Mouse (Mus musculus): ENCODE data around the gene Nono. TPM values are rescaled to one million over a fixed set of nuclear protein-coding genes. Genes with fewer than 3 reads are reported as not detected.
A peak's percentile ranks its signal among the peaks of the same experiment; 100 is the strongest.

Gene Nono
- polyA plus RNA-seq, 1 experiment: 117 TPM

- 0 out of 2 replicates have a peak overlapping the region, but pooled peaks have one; percentile 86 for H3K27ac ChIP-seq (ENCODE audit: insufficient read depth, low read length)
- peak; percentile 70 for TF ChIP-seq POLR2A (IDR thresholded peaks at IDR 0.05; ENCODE audit: extremely low read depth, insufficient read depth, low read length)
- no peak for TF ChIP-seq CTCF (IDR thresholded peaks at IDR 0.05; ENCODE audit: extremely low read depth, insufficient read depth, low read length)
Observed at GRCm38 (mm10) chrX:101419725-101420699, 9.1 kb upstream of the Nono start.

DNA sequence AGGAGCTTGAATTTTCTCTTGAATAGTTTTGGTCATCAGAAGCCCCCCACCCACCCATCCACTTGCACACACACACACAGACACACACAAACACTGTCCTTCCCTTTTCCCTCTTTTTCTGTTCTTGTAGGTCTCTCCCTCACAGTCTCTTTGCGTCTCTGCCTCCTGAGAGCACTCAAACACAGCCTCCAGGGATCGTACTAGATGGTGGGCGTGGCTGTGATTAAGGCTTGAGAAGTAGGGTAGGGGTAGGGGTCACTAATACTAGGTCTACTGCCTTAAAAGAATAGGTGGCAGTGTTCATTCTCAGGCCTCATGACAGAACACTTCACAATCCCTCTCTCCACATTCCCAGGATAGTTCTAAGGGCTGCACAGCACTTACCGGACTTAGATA lies 8.4 kb upstream of the Nono start, which contains the start of gene Zmym3:
Zmym3 (minus strand) TSS at position 150 of the 396 bp plus-strand sequence.
- no peak for TF ChIP-seq POLR2A (IDR thresholded peaks at IDR 0.05; ENCODE audit: extremely low read depth, insufficient read depth, low read length)
- TF ChIP-seq CTCF (IDR thresholded peaks at IDR 0.05; ENCODE audit: extremely low read depth, insufficient read depth, low read length): no peak
- Histone ChIP-seq H3K27ac (ENCODE audit: insufficient read depth, low read length) (no peak within 1 kb of the TSS), H3K4me3 (ENCODE audit: insufficient read depth, low read length) (peak within 1 kb of the TSS; percentile 91), H3K4me1 (ENCODE audit: control insufficient read depth, insufficient read depth, low read length) (no peaks in the 10 kb centered on the region; the same call in 1 of the 2 replicates)

More at GRCm38 (mm10) chrX:101419725-101420699, 9.1 kb upstream of the Nono start:
- Histone ChIP-seq H3K4me3 (ENCODE audit: insufficient read depth, low read length) (peak overlapping the region; percentile 91), H3K4me1 (ENCODE audit: control insufficient read depth, insufficient read depth, low read length) (no peaks in the 10 kb centered on the region; the same call in 1 of the 2 replicates)

- no peak for TF ChIP-seq POLR2A (IDR thresholded peaks at IDR 0.05; ENCODE audit: extremely low read depth, insufficient read depth, low read length)
- TF ChIP-seq CTCF (IDR thresholded peaks at IDR 0.05; ENCODE audit: extremely low read depth, insufficient read depth, low read length): no peak
Observed at GRCm38 (mm10) chrX:101423462-101423861, 5.7 kb upstream of the Nono start.

GRCm38 (mm10) chrX:101427774-101428173 lies 1.3 kb upstream of the Nono start:
- TF ChIP-seq POLR2A (IDR thresholded peaks at IDR 0.05; ENCODE audit: extremely low read depth, insufficient read depth, low read length): no peak
- TF ChIP-seq CTCF (IDR thresholded peaks at IDR 0.05; ENCODE audit: extremely low read depth, insufficient read depth, low read length): no peak
- Histone ChIP-seq H3K4me3 (ENCODE audit: insufficient read depth, low read length) (no peak overlapping the region), H3K27ac (ENCODE audit: insufficient read depth, low read length) (no peak overlapping the region), H3K4me1 (ENCODE audit: control insufficient read depth, insufficient read depth, low read length) (no peaks in the 10 kb centered on the region)

More at GRCm38 (mm10) chrX:101423462-101423861, 5.7 kb upstream of the Nono start:
- Histone ChIP-seq H3K4me1 (ENCODE audit: control insufficient read depth, insufficient read depth, low read length) (no peaks in the 10 kb centered on the region), H3K4me3 (ENCODE audit: insufficient read depth, low read length) (no peak overlapping the region), H3K27ac (ENCODE audit: insufficient read depth, low read length) (no peak overlapping the region)

- peak overlapping the region; percentile 55 for H3K27ac ChIP-seq (ENCODE audit: insufficient read depth, low read length)
- no peaks in the 10 kb centered on the region for H3K4me1 ChIP-seq (ENCODE audit: control insufficient read depth, insufficient read depth, low read length)
- no peak for TF ChIP-seq POLR2A (IDR thresholded peaks at IDR 0.05; ENCODE audit: extremely low read depth, insufficient read depth, low read length)
- TF ChIP-seq CTCF (IDR thresholded peaks at IDR 0.05; ENCODE audit: extremely low read depth, insufficient read depth, low read length): no peak
- peak overlapping the region; percentile 41 for H3K4me3 ChIP-seq (ENCODE audit: insufficient read depth, low read length)
Observed at GRCm38 (mm10) chrX:101428785-101429141, 355 bp upstream of the Nono start.

DNA sequence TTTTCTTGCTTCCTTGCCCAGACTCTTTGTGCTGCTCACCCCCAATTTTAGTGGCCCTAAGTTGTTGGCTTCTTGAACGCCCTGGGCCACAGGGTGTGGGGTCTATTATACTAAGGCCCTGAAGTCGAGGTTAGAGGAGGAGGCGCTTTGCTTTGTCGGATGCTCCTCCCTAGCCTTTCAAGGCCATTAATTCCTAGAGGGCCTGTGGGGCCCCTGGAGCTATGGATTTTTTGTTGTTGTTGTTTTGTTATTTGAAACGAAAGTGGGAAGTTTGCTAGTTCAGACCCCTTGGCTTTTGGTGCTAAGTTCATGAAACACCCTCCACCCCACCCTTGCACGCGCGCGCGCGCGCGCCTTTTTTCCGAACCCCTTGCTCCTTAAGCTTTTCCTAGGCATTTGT lies 858 bp downstream of the Nono start:
- H3K4me1 ChIP-seq (ENCODE audit: control insufficient read depth, insufficient read depth, low read length): no peaks in the 10 kb centered on the region

GRCm38 (mm10) chrX:101448886-101449475 lies 19.9 kb downstream of the Nono start, which contains the start of gene Itgb1bp2:
Gene Itgb1bp2, plus strand, starts transcription at chrX:101449088.
- Histone ChIP-seq H3K4me3 (ENCODE audit: insufficient read depth, low read length) (no peak within 1 kb of the TSS), H3K4me1 (ENCODE audit: control insufficient read depth, insufficient read depth, low read length) (no peaks in the 10 kb centered on the region), H3K27ac (ENCODE audit: insufficient read depth, low read length) (no peak within 1 kb of the TSS)
- TF ChIP-seq CTCF (IDR thresholded peaks at IDR 0.05; ENCODE audit: extremely low read depth, insufficient read depth, low read length) (no peak), POLR2A (IDR thresholded peaks at IDR 0.05; ENCODE audit: extremely low read depth, insufficient read depth, low read length) (no peak)

More for the DNA sequence above, 858 bp downstream of the Nono start:
- H3K27ac ChIP-seq (ENCODE audit: insufficient read depth, low read length): peak overlapping the region; percentile 14; the same call in 1 of the 2 replicates
- H3K4me3 ChIP-seq (ENCODE audit: insufficient read depth, low read length): peak overlapping the region; percentile 41
- TF ChIP-seq CTCF (IDR thresholded peaks at IDR 0.05; ENCODE audit: extremely low read depth, insufficient read depth, low read length): no peak
- no peak for TF ChIP-seq POLR2A (IDR thresholded peaks at IDR 0.05; ENCODE audit: extremely low read depth, insufficient read depth, low read length)

DNA sequence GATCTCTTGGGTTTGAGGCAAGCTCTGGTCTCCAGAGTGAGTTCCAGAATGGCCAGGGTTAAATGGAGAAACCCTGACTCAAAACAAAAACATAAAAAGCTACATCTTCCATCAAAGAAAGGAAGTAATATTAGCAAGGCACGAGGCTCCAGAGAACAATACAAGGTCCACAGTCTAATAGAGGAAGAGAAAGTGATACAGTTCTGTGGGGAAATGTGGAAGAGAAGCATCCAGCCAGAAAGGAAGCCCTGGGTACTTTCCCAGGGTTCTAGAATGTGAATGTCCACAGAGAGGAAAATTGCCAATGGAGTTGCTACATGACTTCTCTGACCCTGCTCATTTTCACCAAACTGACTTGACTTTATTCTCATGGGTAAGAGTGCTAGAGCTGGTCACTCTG lies 22.0 kb downstream of the Nono start:
- Histone ChIP-seq H3K4me1 (ENCODE audit: control insufficient read depth, insufficient read depth, low read length) (no peaks in the 10 kb centered on the region), H3K27ac (ENCODE audit: insufficient read depth, low read length) (no peak overlapping the region), H3K4me3 (ENCODE audit: insufficient read depth, low read length) (no peak overlapping the region)
- TF ChIP-seq CTCF (IDR thresholded peaks at IDR 0.05; ENCODE audit: extremely low read depth, insufficient read depth, low read length): no peak
- TF ChIP-seq POLR2A (IDR thresholded peaks at IDR 0.05; ENCODE audit: extremely low read depth, insufficient read depth, low read length): no peak

- Histone ChIP-seq H3K27ac (ENCODE audit: insufficient read depth, low read length) (no peak overlapping the region), H3K4me1 (ENCODE audit: control insufficient read depth, insufficient read depth, low read length) (no peaks in the 10 kb centered on the region), H3K4me3 (ENCODE audit: insufficient read depth, low read length) (no peak overlapping the region)
- TF ChIP-seq POLR2A (IDR thresholded peaks at IDR 0.05; ENCODE audit: extremely low read depth, insufficient read depth, low read length) (no peak), CTCF (IDR thresholded peaks at IDR 0.05; ENCODE audit: extremely low read depth, insufficient read depth, low read length) (no peak)
Observed at GRCm38 (mm10) chrX:101451591-101451990, 22.5 kb downstream of the Nono start.
